Mouse (Mus musculus) midbrain, embryonic 14.5 days (tissue): ENCODE results near the gene Mapk1ip1l. TPM values are rescaled to one million over a fixed set of nuclear protein-coding genes. Genes with fewer than 3 reads are reported as not detected.

ENCODE experiments used
- ATAC-seq: fragments of 200-750 bp; cut with Nextera tagmentation; 2 replicates; pipeline ENCODE4 v1.8.0; 2017; ENCODE audit warnings: moderate number of reproducible peaks, moderate library complexity; ENCODE audit not compliant: low FRiP score, low TSS enrichment
- DNase-seq: peaks from one replicate; pipeline ENCODE4 v3.0.0-alpha.2; 2015
- H3K27ac ChIP-seq: fragments of 300-500 bp; sonication (generic); replicated peaks from 2 replicates; pipeline ENCODE4 v1.5.1; 2014; ENCODE audit warnings: mild to moderate bottlenecking, low read depth, low read length, moderate library complexity
- H3K27me3 ChIP-seq: fragments of 300-500 bp; sonication (generic); 2 replicates; pipeline ENCODE4 v1.6.1; 2014; ENCODE audit warnings: low read length, control low read depth, mixed read lengths; ENCODE audit not compliant: control insufficient read depth, insufficient read depth
- H3K36me3 ChIP-seq: fragments of 300-500 bp; sonication (generic); 2 replicates; pipeline ENCODE4 v1.6.1; 2014; ENCODE audit warnings: low read length, control low read depth; ENCODE audit not compliant: control insufficient read depth, insufficient read depth
- H3K4me1 ChIP-seq: fragments of 300-500 bp; sonication (generic); 2 replicates; pipeline ENCODE4 v1.6.1; 2014; ENCODE audit warnings: mild to moderate bottlenecking, antibody characterized with exemption, low read length, control low read depth; ENCODE audit not compliant: control insufficient read depth, insufficient read depth
- H3K4me2 ChIP-seq: fragments of 300-500 bp; sonication (generic); 2 replicates; pipeline ENCODE4 v1.6.1; 2014; ENCODE audit warnings: mild to moderate bottlenecking, low read length, moderate library complexity
- H3K4me3 ChIP-seq: fragments of 300-500 bp; sonication (generic); replicated peaks from 2 replicates; pipeline ENCODE4 v1.5.1; 2014; ENCODE audit warnings: low read depth, low read length
- H3K9ac ChIP-seq: fragments of 300-500 bp; sonication (generic); replicated peaks from 2 replicates; pipeline ENCODE4 v1.6.1; 2014; ENCODE audit warnings: mild to moderate bottlenecking, low read length, moderate library complexity
- H3K9me3 ChIP-seq: fragments of 300-500 bp; sonication (generic); 2 replicates; pipeline ENCODE4 v1.6.1; 2016; ENCODE audit warnings: low read length, control low read depth, mixed read lengths; ENCODE audit not compliant: control insufficient read depth
- WGBS: fragments of 180-500 bp; shearing (Covaris S2); extraction: QIAGEN DNeasy Blood & Tissue Kit; methylation state at CpG from one replicate; pipeline ENCODE4 v1.1.7; 2014; 5-methylcytosine and 5-hydroxymethylcytosine counted together
- polyA plus RNA-seq: library from polyadenylated mRNA; unstranded; fragments of >200 nt; fragmentation: Nextera tagmentation; extraction: Ambion mirVana; gene quantifications from 2 replicates; pipeline ENCODE4 v1.2.1, GENCODE M21; 2014

Mapk1ip1l gene
- polyA plus RNA-seq, 1 experiment from 2014 or later = 61.4 TPM

- Histone ChIP-seq H3K27ac (no peak overlapping the region), H3K4me2 (no peak overlapping the region), H3K9ac (no peak overlapping the region), H3K4me1 (no peaks in the 10 kb centered on the region), H3K36me3 (no peaks in the 10 kb centered on the region), H3K4me3 (no peak overlapping the region), H3K9me3 (no peaks in the 10 kb centered on the region), H3K27me3 (no peaks in the 10 kb centered on the region)
- DNase-seq = no peak
- no peak for ATAC-seq
- 90% methylated on average over 3 of the region's 3 CpGs for WGBS
Observed at GRCm38 (mm10) chr14:47359610-47360009, 61.5 kb downstream of the Mapk1ip1l start.

- H3K27me3 ChIP-seq = no peaks in the 10 kb centered on the region
- H3K36me3 ChIP-seq = no peaks in the 10 kb centered on the region
- H3K9me3 ChIP-seq = no peaks in the 10 kb centered on the region
- H3K4me2 ChIP-seq = no peak overlapping the region
- H3K9ac ChIP-seq = no peak overlapping the region
- no peak overlapping the region for H3K27ac ChIP-seq
- WGBS = 91% methylated on average over 2 of the region's 2 CpGs
- DNase-seq (no peak), ATAC-seq (no peak)
- 0 out of 2 replicates have a peak, but pooled peaks cover 4% of the 10 kb centered on the region for H3K4me1 ChIP-seq
- H3K4me3 ChIP-seq = no peak overlapping the region
Observed at GRCm38 (mm10) chr14:47361418-47361817, 63.4 kb downstream of the Mapk1ip1l start.

GRCm38 (mm10) chr14:47361899-47362298 is 63.8 kb downstream of the Mapk1ip1l start:
- Histone ChIP-seq H3K4me1 (peaks cover 6% of the 10 kb centered on the region; the same call in 1 of the 2 replicates), H3K9ac (no peak overlapping the region), H3K27me3 (no peaks in the 10 kb centered on the region), H3K4me3 (no peak overlapping the region), H3K36me3 (no peaks in the 10 kb centered on the region), H3K27ac (no peak overlapping the region), H3K4me2 (no peak overlapping the region), H3K9me3 (no peaks in the 10 kb centered on the region)
- WGBS = 93% methylated on average over 9 of the region's 9 CpGs
- ATAC-seq (no peak), DNase-seq (no peak)

GRCm38 (mm10) chr14:47364742-47365449 is 66.8 kb downstream of the Mapk1ip1l start:
- peak; percentile 17 for DNase-seq
- no peak overlapping the region for H3K27ac ChIP-seq
- H3K27me3 ChIP-seq = no peaks in the 10 kb centered on the region
- no peaks in the 10 kb centered on the region for H3K9me3 ChIP-seq
- WGBS = 54% methylated on average over 21 of the region's 21 CpGs
- peak overlapping the region; percentile 28 for H3K4me2 ChIP-seq
- no peak overlapping the region for H3K4me3 ChIP-seq
- H3K4me1 ChIP-seq = peaks cover 14% of the 10 kb centered on the region
- H3K36me3 ChIP-seq = no peaks in the 10 kb centered on the region
- no peak for ATAC-seq
- H3K9ac ChIP-seq = no peak overlapping the region

GRCm38 (mm10) chr14:47366881-47367321 is 68.8 kb downstream of the Mapk1ip1l start:
- DNase-seq (peak; percentile 48), ATAC-seq (0 out of 2 replicates have a peak, but pooled peaks have one; percentile 39)
- Histone ChIP-seq H3K9me3 (no peaks in the 10 kb centered on the region), H3K4me1 (peaks cover 14% of the 10 kb centered on the region), H3K27me3 (no peaks in the 10 kb centered on the region), H3K4me2 (no peak overlapping the region), H3K4me3 (no peak overlapping the region), H3K36me3 (no peaks in the 10 kb centered on the region), H3K9ac (no peak overlapping the region), H3K27ac (no peak overlapping the region; the same call in 1 of the 2 replicates)
- WGBS = 40% methylated on average over 7 of the region's 7 CpGs

GRCm38 (mm10) chr14:47367461-47367860 is 69.4 kb downstream of the Mapk1ip1l start, which contains the start of gene Lgals3:
Gene Lgals3 (plus strand): TSS chr14:47367751.
- Histone ChIP-seq H3K9ac (no peak within 1 kb of the TSS), H3K4me3 (no peak within 1 kb of the TSS)

GRCm38 (mm10) chr14:47369741-47370140 is 71.7 kb downstream of the Mapk1ip1l start:
- Histone ChIP-seq H3K9me3 (no peaks in the 10 kb centered on the region), H3K27ac (no peak overlapping the region), H3K4me2 (no peak overlapping the region), H3K36me3 (no peaks in the 10 kb centered on the region), H3K9ac (no peak overlapping the region), H3K4me3 (no peak overlapping the region), H3K27me3 (peaks cover 12% of the 10 kb centered on the region; the same call in 1 of the 2 replicates), H3K4me1 (peaks cover 23% of the 10 kb centered on the region)
- ATAC-seq (no peak), DNase-seq (no peak)
- WGBS = 92% methylated on average over 5 of the region's 5 CpGs

More at GRCm38 (mm10) chr14:47367461-47367860, 69.4 kb downstream of the Mapk1ip1l start, which contains the start of gene Lgals3:
- peak within 1 kb of the TSS; percentile 58 for H3K27ac ChIP-seq
- H3K27me3 ChIP-seq = no peaks in the 10 kb centered on the region
- no peaks in the 10 kb centered on the region for H3K9me3 ChIP-seq
- peak within 1 kb of the TSS; percentile 30 for H3K4me2 ChIP-seq
- DNase-seq (peak; percentile 86), ATAC-seq (peak; percentile 84)
- H3K36me3 ChIP-seq = no peaks in the 10 kb centered on the region
- H3K4me1 ChIP-seq = peaks cover 14% of the 10 kb centered on the region
- 25% methylated on average over 9 of the region's 9 CpGs for WGBS

GRCm38 (mm10) chr14:47370790-47371189 is 72.7 kb downstream of the Mapk1ip1l start:
- Histone ChIP-seq H3K27me3 (peaks cover 12% of the 10 kb centered on the region; the same call in 1 of the 2 replicates), H3K4me1 (peaks cover 20% of the 10 kb centered on the region), H3K36me3 (no peaks in the 10 kb centered on the region), H3K4me3 (no peak overlapping the region), H3K9ac (no peak overlapping the region), H3K4me2 (no peak overlapping the region), H3K27ac (no peak overlapping the region), H3K9me3 (no peaks in the 10 kb centered on the region)
- WGBS = 87% methylated on average over 3 of the region's 3 CpGs
- DNase-seq (no peak), ATAC-seq (no peak)

GRCm38 (mm10) chr14:47371689-47372088 is 73.6 kb downstream of the Mapk1ip1l start:
- H3K36me3 ChIP-seq = no peaks in the 10 kb centered on the region
- H3K27me3 ChIP-seq = peaks cover 12% of the 10 kb centered on the region; the same call in 1 of the 2 replicates
- no peak for ATAC-seq
- no peak overlapping the region for H3K9ac ChIP-seq
- H3K4me3 ChIP-seq = no peak overlapping the region
- H3K27ac ChIP-seq = no peak overlapping the region
- 66% methylated on average over 6 of the region's 6 CpGs for WGBS
- DNase-seq = no peak
- H3K4me1 ChIP-seq = peaks cover 19% of the 10 kb centered on the region
- no peak overlapping the region for H3K4me2 ChIP-seq
- H3K9me3 ChIP-seq = no peaks in the 10 kb centered on the region
